Mouse (Mus musculus) cerebellum, adult 9-10 months (tissue): ENCODE results near the gene Olfr109.

Source experiments
- DNase-seq: peaks from one replicate; pipeline ENCODE4 v3.0.0; 2022

The Olfr109 gene

GRCm38 (mm10) chr17:37458616-37459015 is at the start of gene Olfr109:
Gene Olfr109 (plus strand): TSS chr17:37458916.
- DNase-seq: no peak

GRCm38 (mm10) chr17:37413380-37413779 is 45.3 kb upstream of the Olfr109 start:
- no peak for DNase-seq

GRCm38 (mm10) chr17:37445180-37445579 is 13.5 kb upstream of the Olfr109 start, which contains the start of gene Olfr108:
Gene Olfr108 (plus strand): TSS chr17:37445480.
- DNase-seq: no peak

GRCm38 (mm10) chr17:37483452-37483851 is 24.7 kb downstream of the Olfr109 start, which contains the start of gene H2-M2:
Gene H2-M2 (minus strand): TSS chr17:37483552.
- no peak for DNase-seq

- DNase-seq: no peak
Measured at GRCm38 (mm10) chr17:37491930-37492518, 33.3 kb downstream of the Olfr109 start, which contains the start of gene Olfr110. Gene Olfr110 (plus strand): TSS chr17:37492468.

- no peak for DNase-seq
Measured at GRCm38 (mm10) chr17:37507730-37508129, 49.0 kb downstream of the Olfr109 start, which contains the start of gene Olfr111. Gene Olfr111 (plus strand): TSS chr17:37508030.
